Mouse (Mus musculus) neutrophil, adult 5-6 weeks (primary cell): ENCODE data around the gene Tsc2. TPM values are rescaled to one million over a fixed set of nuclear protein-coding genes. Genes with fewer than 3 reads are reported as not detected.

Experiments used
- ATAC-seq: fragments of 151-379, 151-347 bp; 2 replicates; pipeline ENCODE4 v1.8.0; 2017; ENCODE audit warnings: mild to moderate bottlenecking, moderate TSS enrichment; ENCODE audit not compliant: insufficient number of reproducible peaks, poor library complexity, low FRiP score, severe bottlenecking; ENCODE audit errors: extremely low read depth
- total RNA-seq: library from RNA; stranded (forward); fragments of 200-1000 nt; gene quantifications from 2 replicates; pipeline ENCODE4 v1.2.3, GENCODE M21; 2017

The Tsc2 gene
- total RNA-seq, 1 experiment from 2014 or later, result 48.2 TPM

GRCm38 (mm10) chr17:24551050-24551444 lies 81.4 kb downstream of the Tsc2 start:
- no peak for ATAC-seq

GRCm38 (mm10) chr17:24550416-24551049 lies 81.9 kb downstream of the Tsc2 start:
- no peak for ATAC-seq

GRCm38 (mm10) chr17:24549618-24550415 lies 82.6 kb downstream of the Tsc2 start, which contains the start of gene Pkd1:
Gene Pkd1 (plus strand): TSS chr17:24549834.
- peak; percentile 93 for ATAC-seq

GRCm38 (mm10) chr17:24548921-24549617 lies 83.4 kb downstream of the Tsc2 start:
- no peak for ATAC-seq

- ATAC-seq, result no peak
These were observed 84.0 kb downstream of the Tsc2 start for GRCm38 (mm10) chr17:24548435-24548834.

GRCm38 (mm10) chr17:24546234-24546633 lies 86.2 kb downstream of the Tsc2 start:
- ATAC-seq, result no peak

Other genes with a start within 250 kb of the Tsc2 start
- 98.5 and 117 TPM in 2 replicates for gene Rnps1, start 218.1 kb downstream of the Tsc2 start, total RNA-seq
- 17.2 and 23.1 TPM in 2 replicates for gene Eci1, start 206.0 kb downstream of the Tsc2 start, total RNA-seq
- 5.6 and 9.1 TPM in 2 replicates for gene Dnase1l2, start 189.5 kb downstream of the Tsc2 start, total RNA-seq
- 61.6 and 65.3 TPM in 2 replicates for gene E4f1, start 162.3 kb downstream of the Tsc2 start, total RNA-seq
- gene Pgp, start 162.2 kb downstream of the Tsc2 start, total RNA-seq, result 8.7 and 8.8 TPM in 2 replicates
- not detected in 2 replicates for gene Bricd5, start 158.7 kb downstream of the Tsc2 start, total RNA-seq
- 12.2 and 17.8 TPM in 2 replicates for gene Mlst8, start 153.6 kb downstream of the Tsc2 start, total RNA-seq
- gene Caskin1, start 144.0 kb downstream of the Tsc2 start, total RNA-seq, result not detected in 2 replicates
- 107 and 118 TPM in 2 replicates for gene Traf7, start 104.7 kb downstream of the Tsc2 start, total RNA-seq
- 2.0 TPM in 1 of 2 replicates, not detected in the other for gene Rab26, start 98.4 kb downstream of the Tsc2 start, total RNA-seq
- gene Pkd1, start 82.8 kb downstream of the Tsc2 start, total RNA-seq, result 23.3 and 27.6 TPM in 2 replicates
- 2.4 and 4.5 TPM in 2 replicates for gene Nthl1, start 50 bp upstream of the Tsc2 start, total RNA-seq
- gene Slc9a3r2, start 17.7 kb upstream of the Tsc2 start, total RNA-seq, result 0.37 and 0.58 TPM in 2 replicates
- gene Npw, start 25.8 kb upstream of the Tsc2 start, total RNA-seq, result not detected in 2 replicates
- gene Zfp598, start 37.1 kb upstream of the Tsc2 start, total RNA-seq, result 17.6 and 21.4 TPM in 2 replicates
- 0.25 TPM in 1 of 2 replicates, not detected in the other for gene Syngr3, start 57.3 kb upstream of the Tsc2 start, total RNA-seq
- gene Gfer, start 63.5 kb upstream of the Tsc2 start, total RNA-seq, result 17.1 and 23.3 TPM in 2 replicates
- 0.86 and 1.6 TPM in 2 replicates for gene Noxo1, start 63.6 kb upstream of the Tsc2 start, total RNA-seq
- 10.1 and 10.4 TPM in 2 replicates for gene Tbl3, start 75.0 kb upstream of the Tsc2 start, total RNA-seq
- gene Rnf151, start 85.4 kb upstream of the Tsc2 start, total RNA-seq, result 0.86 TPM in 1 of 2 replicates, not detected in the other
- gene Rps2, start 85.5 kb upstream of the Tsc2 start, total RNA-seq, result 574 and 580 TPM in 2 replicates
- 107 and 119 TPM in 2 replicates for gene Ndufb10, start 91.8 kb upstream of the Tsc2 start, total RNA-seq
- gene Rpl3l, start 95.2 kb upstream of the Tsc2 start, total RNA-seq, result 1.5 and 4.0 TPM in 2 replicates
- 818 and 923 TPM in 2 replicates for gene Msrb1, start 104.0 kb upstream of the Tsc2 start, total RNA-seq
- 0.58 TPM in 1 of 2 replicates, not detected in the other for gene Hs3st6, start 120.4 kb upstream of the Tsc2 start, total RNA-seq
- not detected in 2 replicates for gene Meiob, start 171.7 kb upstream of the Tsc2 start, total RNA-seq
- 17.9 and 28.0 TPM in 2 replicates for gene Hagh, start 207.5 kb upstream of the Tsc2 start, total RNA-seq
- gene Fahd1, start 217.7 kb upstream of the Tsc2 start, total RNA-seq, result 2.9 and 4.0 TPM in 2 replicates
- not detected in 2 replicates for gene Igfals, start 233.4 kb upstream of the Tsc2 start, total RNA-seq